Mouse (Mus musculus) urinary bladder, postnatal 36 days (tissue): ENCODE measurements at regions not wholly inside any gene's neighbourhood (a gene's known extent, or its start where the extent isn't known, plus 50 kb on each side); places are given as distances from the start of the nearest gene placed in this dataset.
A peak's percentile ranks its signal among the peaks of the same experiment; 100 is the strongest.

Source experiments
- DNase-seq, 2 experiments: peaks; one replicate each; pipeline ENCODE4 v3.0.0; 2022; ENCODE audit warnings: low spot score in 2 of 2, mixed read lengths in 1 of 2

DNA sequence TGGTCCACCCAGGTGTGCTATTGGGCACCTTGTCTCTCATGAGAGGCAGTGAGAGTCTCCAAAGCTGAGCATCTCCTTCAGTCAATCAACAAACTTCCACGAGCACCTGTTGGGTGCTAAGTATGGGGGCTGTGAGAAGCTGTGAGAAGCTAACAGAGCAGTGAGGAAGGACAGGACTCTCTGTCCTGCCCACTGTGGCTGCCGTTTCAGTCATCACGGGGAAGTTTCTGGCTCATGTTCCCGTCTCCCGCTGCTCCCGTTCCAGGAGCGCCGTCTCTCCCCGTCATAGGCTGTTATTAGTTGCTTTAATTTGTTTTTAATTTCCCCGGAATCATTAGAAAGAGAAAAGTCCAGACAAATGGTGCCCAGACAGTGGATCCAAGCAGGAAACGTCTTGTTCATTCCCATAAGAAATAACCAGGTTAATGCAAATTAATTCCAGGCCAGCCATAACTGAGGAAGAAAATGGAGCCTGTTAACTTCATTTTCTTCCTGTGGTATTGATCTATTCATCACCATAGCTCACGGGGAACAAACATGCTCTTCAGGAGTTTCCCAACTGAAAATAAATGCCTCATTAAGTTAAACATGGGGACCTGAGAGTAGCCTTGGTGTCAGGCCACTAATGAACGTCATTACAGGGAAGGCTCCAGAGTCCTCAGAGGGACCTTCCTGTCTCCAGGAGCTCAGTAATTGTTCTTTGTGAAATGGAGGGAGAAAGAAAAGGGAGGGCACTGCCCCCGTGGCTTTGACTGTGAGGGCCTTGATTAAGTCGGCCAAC, 70.3 kb downstream of the Matn1 start:
- no peak for DNase-seq

DNA sequence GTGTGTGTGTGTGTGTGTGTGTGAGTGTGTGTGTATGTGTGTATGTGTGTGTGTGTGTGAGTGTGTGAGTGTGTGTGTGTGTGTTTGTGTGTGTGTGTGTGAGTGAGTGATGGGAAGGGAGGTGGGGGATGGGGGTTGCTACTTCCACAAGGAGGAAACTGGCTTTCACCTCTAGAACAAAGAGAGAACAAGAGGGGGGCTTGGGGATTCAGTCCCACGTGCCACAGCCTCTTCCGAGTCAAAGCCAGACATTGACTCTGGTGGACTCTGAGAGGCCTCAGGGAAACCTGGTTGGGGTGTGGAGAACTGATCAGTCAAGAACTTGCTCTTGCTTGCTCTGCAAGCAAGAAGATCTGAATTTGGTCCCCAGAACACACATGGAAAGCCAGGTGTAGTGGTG, 71.0 kb downstream of the Matn1 start:
- DNase-seq: no peak

DNA sequence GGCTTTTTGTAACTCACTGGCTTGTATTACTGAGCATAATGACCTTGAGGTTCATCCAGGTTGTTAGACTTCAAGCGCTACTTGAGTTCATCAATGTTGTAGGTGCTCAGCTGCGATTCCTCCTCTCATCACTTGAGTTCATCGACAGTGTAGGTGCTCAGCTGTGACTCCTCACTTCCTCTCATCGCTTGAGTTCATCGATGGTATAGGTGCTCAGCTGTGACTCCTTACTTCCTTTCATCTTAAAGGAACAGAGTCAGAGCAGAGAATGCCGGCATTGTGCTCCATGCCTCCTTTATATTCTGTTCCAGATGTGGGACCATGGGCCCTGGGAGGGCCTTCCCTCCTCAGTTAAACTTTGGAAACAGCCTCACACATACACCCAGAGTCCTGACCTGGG, 79.4 kb downstream of the Matn1 start:
- DNase-seq: no peak

DNA sequence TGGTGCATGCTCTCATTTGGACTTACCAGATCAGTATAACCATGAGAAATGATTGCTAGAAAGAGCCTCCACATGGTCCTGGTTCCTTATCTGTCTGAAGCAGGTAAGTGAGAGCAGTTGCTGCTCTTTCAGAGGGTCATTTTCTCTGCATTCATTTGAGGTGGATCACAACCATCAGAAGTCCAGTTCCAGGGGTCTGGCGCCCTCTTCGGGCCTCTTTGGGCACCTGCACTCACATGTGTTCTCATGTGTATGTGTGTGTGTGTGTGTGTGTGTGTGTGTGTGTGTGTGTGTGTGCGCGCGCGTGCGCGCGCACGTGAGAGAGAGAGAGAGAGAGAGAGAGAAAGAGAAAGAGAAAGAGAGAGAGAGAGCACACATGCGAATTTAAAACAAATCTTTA, 92.1 kb downstream of the Matn1 start:
- DNase-seq: no peak

DNA sequence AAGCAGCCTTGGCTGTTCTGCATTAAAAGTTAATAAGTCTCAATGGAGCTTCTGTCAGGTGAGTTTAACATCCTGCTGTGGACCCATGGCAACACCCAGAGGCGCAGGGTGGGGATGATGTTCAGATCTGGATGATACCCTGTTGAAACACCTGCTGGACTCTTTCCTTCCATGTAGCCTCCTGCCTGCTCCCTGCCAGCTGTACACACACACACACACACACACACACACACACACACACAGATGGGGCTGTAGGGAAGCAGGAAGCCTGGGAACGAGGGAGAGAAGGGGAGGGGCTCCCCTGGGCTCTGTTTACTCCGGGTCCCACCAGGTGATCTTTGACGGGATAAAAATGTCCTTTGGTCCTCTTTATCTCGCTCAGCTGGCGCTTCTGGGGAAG, 93.0 kb downstream of the Matn1 start:
- no peak for DNase-seq

DNA sequence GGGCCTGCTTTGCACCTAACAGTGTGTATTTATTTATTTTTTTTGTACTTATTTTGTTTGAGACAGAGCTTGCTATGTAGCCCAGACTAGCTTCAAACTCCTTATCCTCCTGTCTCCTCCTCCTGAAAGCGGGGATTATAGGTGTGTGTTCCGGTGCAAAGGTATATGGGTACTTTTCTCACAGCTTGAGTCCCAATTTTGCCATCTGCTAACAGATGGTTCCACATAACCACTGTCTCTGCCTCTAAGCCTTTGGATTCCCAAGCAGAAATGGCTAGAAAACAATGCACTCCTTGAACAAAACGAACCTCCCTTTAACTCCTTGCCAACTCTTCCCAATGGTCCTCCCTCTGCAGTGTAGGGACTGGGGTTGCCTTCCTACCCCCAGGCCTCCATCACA, 95.5 kb downstream of the Matn1 start:
- no peak for DNase-seq

DNA sequence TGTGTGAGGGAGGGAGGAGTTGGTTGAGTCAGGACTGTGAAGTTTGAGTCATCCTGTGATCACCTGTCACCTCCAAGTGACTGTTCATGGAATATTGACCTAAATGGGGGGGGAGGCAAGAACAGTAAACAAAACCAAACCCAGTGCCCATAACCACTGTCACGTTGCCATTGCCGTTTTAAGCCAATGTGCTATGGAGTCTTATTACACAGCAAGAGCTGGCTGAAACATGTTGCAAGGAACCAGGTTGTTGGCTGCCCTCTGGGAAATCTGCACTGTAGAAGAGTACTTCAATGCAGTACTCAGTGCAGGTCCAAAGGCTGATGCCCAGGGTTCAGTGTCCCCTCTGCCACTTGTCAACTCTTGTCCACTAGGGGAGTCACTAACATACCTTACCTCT, 97.0 kb downstream of the Matn1 start:
- peak; percentile 2 to 9 for DNase-seq

DNA sequence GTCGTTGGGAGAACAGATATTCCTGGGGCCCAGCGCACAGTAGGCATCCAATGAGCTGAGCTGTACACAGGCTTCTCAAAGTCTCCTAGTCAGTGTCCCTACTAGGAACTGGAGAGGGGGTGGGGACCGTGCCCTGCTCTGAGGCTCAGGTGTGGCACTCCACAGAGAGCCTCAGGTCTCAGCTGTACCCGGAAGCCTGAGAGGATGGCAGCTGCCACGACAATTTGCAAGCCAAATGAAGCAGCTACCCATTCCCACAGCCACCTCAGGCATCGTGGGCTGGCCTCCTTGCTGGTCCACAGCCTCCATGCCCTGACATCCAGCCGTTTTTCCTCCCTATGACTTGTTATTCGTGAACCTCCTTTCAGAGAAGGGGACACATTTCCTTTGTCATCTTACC, 101.9 kb downstream of the Matn1 start:
- DNase-seq: no peak

DNA sequence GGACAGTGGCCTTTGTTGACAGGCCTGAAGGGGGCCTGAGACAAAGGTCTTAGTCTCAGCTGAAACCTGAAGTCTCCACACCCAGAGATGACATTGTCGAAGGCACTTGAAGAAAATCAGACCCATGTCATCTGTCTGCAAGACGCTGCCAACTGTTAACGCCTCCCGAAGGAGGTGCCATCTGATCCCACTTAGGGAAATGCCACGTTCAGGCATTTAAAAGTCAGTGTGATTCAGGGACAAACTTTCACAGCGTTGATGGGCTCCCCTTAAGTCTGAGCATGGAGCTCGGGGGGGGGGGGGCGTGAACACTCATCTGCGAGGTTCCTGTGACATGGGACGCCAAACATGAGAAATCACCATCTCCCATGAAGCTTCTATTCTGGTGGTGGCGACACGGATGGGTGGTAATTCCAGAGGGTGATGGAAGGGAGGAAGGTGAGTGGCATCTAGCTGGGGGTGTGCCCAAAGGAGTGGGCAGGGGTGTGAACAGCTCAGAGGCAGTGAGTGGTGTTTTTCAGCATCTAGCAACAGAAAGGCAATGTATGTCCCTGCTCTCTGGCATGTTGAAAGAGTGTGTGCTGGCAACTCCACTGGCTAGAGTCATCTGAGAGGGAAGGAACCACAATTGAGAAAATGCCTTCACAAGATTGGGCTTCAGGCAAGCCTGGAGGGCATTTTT, 102.9 kb downstream of the Matn1 start:
- no peak for DNase-seq

DNA sequence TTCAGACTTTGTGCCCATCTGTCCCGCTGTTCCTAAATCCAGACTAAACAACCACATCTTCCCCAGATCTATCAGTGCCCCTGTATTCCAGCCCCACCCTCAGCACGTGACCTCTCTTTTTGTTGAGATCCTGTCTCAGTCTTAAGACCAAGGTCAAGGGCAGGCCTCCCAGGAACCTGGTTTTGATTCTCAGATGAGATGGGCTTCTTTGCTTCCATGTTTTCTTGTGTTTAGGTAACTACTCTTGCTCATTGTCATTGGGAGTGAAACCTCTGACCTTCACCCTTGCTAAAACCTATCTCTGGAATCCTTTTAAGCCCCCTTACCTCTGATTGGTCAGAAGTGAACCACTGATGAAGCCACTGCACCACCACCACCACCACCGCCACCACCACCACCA, 112.1 kb downstream of the Matn1 start:
- no peak for DNase-seq

DNA sequence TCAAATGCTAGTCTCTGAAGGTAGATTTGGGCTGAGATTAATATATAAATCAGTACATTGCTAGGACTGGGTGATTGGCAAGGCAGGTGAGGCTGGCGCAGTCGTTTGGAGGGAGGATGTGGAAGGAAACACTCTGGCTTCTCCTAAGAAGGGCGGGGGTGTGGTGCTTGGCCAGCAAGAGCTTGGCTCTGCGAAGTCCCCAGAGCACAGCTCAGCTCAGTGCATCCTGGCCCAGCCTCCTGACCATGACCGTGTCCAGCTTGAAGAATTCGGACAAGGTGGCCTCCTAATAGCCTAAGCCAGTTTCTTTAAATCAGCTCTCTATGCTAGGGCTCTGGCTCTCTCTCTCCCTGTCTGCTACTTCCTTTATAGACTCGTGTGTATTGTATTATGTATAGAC, 115.4 kb downstream of the Matn1 start:
- no peak for DNase-seq

DNA sequence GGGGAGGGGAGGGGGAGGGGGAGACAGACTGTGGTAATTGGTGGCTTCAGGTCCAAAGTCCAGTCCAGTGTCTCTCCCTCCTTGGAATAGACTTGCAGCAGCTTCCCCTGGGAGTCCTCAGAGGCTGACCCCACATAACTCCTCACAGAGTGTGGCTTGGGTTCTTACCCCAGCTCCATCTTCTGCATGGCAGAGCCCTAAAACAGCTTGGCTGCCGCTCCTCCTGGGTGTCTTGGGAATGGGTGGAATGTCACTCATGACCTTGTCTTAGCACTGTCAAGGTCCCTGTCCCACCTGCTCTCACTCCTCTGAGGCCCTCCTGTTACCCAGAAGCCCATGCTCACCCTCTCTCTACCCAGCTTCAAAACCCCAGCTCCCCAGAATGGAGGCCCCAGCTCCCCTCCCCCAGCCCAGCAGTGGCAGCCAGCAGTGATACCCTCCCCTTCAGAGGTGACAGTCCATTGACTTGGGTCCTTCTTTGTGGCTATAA, 116.1 kb downstream of the Matn1 start:
- DNase-seq: no peak

DNA sequence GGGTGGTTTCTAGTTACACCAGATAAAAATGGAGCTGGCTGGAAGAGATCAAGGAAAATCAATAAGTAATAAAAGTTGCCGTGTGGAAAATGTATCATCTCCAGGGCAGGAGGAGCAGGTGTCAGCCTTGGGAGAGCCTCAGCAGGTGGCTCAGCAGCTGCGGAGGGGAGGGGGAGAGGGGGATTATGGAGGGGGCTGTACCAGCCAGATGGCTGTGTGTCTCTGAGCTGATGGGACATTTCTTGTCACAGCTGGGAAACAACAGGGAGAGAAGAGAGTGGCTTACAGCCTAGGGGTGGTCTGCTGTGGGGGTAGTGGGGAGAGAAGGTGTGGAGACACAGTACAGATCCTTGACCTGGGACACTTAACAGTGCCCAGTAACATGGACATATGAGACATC, 116.5 kb downstream of the Matn1 start:
- DNase-seq: no peak

DNA sequence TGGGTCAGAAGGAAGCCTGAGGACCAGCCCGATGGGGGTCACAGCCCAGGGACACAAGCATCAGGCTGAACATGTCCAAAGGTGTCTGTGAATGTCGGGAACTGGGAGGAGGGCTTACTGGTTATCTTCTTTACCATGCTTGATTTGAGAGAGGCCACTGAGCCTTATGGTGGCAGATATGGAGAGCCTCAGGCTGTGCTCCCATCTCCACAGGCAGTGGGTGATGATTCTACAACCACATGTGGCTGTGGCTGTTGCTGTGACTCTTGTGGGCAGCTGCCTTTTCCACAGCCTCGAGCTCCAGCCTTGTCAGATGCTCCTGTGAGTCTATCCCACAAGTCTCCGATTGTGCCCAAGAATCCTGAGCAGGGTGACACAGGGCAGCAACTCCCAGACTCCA, 118.4 kb downstream of the Matn1 start:
- no peak for DNase-seq

DNA sequence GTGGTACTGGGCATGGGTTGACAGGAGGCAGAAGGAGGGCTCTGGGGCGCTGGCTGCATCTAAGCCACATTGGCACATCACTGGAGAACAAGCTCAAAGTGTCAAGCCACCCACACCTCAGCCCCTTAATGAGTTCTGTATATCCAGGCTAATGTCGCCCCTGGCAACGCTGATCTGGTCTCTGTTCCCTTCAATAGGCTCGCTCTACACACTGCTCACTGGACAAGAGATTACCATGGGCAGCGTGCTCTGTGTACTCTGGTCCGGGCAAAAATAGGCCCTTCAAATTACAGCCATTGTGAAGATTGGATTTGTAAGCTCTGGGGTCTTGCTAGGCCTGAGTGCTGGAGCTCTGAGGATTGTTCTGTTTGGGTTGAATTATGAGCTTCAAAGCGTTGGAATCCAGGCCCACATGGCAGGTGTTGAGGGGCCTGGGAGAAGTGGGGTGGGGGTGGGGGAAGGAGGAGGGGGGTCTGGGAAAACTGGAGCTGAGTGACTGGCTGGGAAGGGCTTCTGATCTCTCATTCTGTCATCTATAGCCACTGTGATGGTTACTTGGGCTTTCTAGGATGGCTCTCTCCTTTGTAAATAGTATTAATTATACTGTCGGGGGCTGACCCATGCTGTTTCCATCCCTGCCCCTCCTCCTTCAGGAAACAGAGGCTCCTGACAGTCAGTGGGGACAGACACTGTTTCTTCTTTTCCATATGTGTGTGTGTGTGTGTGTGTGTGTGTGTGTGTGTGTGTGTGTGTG, 122.2 kb downstream of the Matn1 start:
- DNase-seq: no peak

DNA sequence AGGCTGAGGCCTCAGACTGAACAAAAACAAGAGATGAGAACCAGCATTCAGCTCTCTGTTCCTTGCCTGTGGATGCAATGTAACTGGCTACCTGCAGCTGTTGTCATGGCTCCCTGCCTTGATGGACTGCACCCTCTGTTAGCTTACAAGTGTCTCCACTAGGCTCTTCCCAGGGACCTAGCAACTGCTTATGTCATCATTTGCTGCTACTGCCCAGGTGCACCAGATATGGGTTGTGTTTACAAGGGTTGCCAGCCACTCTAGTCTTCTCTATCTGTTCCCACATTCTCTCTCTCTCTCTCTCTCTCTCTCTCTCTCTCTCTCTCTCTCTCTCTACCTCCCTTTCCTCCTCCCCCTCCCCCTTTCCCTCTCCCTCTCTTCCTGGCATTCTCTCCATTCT, 126.4 kb downstream of the Matn1 start:
- no peak for DNase-seq

DNA sequence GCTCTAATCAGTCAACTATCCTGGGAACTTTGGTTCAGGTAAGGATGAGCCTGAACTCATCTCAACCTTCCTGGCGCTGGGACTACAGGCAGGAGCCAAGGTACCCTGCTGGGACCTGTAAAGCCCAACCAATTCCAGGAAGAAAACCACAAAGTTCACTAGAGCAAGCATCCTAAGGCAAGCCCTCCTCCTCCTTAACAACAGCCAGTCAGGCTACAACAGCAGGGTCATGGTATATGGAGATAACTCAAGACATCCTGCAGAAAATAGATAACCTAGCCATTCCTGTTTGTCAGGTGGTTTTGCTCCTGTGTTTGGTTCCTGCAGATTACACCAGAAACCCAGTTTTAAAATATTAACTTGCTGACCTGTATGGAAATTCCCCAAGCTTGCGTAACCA, 128.4 kb downstream of the Matn1 start:
- DNase-seq: no peak

DNA sequence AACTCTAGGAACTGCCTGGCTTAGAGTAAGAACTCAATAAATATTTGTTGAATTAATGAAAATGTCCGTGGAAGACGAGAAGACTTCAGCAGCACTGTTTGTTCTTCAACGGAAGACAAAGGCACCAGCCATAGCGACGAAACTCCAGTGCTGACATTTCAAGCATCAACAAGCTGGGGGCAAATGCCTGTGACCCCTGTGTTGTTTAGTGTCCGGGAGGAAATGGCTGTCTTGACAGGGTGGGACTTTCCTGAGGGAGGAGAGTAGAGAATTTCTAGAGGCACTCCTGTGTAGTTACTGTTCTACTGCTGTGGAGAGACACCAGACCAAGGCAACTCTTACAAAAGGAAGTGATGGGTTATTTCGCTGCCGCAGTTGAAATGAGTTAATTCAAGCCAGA, 129.2 kb downstream of the Matn1 start:
- no peak for DNase-seq

DNA sequence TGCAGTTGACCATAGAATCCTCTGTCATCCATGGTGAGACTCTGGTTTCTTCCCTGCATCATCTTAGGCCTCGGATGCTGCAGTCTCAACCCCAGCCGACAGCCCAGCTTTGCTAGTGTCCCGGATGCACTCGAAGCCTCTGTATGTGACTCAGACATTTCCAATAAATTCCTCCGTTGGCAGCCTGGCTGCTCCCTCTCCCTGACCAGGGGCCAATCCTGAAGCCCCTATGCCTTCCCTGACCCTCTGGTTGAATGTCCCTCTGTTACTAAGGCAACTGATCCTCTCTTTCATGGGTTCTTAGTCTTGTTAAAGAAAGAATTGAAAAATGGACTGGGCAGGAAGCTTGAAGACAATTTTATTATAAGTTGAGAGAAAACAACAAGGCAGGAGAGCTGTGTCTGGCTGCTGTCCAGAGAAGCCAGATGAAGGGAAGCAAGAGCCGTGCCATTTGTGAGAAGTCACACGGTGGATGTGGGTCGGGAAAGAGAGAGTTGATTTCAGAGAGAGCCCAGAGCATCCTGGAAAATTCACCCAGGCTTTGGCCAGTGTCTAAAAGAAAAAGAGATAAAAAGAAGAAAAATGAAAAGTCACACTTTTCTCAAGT, 131.2 kb downstream of the Matn1 start:
- no peak for DNase-seq

DNA sequence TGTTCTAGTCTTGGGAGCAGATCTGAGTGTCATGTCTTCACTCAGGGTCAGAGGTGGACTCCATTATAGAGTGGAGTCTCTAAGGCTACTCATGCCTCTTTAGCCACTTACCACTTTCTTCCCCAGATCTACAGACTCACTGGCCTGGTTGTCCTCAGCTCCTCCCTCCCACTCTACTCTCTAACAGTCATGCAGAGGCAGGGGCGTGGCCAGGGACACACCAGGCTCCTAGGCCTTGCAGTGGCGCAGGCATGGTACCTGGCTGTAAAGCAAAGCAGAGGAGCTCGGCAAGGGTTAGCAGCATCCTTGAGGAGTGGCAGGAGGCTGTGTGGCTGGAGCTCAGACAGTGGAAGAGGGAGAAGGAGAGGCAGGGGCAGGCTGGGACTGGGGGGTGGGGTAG, 132.4 kb downstream of the Matn1 start:
- DNase-seq: no peak

DNA sequence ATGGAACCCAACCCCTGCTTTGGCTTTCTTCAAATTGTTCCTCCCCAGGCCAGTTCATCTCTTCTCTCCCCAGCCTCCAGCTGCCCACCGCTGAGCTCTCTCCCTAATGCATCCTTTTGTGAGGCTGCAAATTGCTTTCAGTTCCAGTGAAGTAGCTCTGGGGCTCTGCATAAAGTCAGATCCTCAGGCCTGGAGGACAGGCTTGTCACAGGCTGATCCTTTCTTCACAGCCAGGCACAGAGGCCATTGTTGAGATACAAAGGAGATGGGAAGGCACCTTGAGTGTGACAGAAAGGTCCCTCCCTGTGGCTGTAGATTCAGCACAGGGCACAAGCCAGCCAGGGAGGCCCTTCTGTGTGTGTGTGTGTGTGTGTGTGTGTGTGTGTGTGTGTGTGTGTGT, 135.9 kb downstream of the Matn1 start:
- no peak for DNase-seq

DNA sequence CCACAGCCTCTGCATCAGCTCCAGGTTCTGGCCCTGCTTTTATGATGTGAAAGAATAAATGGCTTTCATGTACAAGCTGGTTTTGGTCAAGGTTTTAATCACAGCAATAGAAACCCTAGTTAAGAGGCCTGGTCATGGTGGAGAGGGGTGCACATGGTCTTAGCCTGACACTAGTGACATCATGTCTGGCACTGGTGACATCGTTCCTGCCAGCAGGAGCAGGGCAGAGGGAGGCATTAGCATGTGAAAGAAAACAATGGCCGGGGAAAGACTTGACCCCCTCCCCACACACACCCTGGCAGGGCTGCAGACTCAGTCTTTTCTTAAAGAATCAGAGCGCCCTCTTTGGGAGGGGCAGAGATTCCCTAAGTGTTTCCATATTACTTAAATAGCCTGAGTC, 139.2 kb downstream of the Matn1 start:
- DNase-seq: no peak
